Mouse (Mus musculus): ENCODE results near the gene Snx20.

Snx20 gene

GRCm38 (mm10) chr8:88605361-88606040 is 30.4 kb downstream of the Snx20 start:
- DNase-seq (ENCODE audit: low read depth in 1 of 2, low spot score in 2 of 2) = no peak

DNA sequence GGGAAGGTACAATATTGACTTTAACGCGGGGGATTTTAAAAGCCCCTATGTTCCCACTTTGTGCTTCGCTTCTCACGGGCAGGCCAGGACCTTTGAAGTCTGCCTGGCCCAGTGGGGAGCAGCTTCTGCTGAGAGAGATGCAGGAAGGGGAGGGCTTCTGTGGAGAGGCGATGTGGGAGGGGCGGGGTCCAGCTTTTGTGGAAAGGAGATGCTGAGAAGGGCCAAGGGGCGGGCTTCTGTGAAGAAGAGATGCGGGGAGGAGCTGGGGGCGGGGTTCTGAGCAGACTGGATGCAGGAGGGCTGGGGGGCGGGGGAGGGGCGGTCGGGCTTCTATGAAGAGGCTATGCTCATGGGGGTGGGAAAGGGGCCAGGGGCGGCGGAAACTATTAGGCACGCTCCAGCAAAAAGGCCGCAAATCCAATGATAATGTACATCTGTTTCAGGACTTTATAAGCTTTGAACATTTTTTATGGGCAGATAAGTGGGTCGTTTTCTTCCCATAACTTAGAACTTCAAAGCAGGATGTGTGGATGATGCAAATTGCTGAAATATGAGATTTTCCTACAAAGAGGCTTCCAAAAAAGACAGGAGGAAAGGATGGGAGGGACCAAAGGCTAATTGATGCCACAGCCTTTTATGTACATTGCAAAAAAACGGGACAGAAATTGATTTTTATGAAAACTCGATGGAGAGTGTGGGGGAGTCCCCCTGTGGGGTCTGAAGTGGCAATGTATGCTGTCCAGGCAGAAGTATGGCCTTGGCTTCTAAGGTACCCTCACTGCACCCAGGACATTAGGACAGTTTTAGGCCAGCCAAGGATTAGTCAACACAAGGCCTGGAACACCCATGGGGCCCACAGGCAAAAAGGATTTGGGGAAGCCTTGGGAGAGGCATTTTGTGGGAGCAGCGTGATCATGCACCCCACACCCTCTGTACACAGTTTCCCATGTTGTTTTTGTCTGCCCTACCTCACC is 31.6 kb downstream of the Snx20 start:
- DNase-seq (ENCODE audit: low read depth in 1 of 2, low spot score in 2 of 2) = no peak

- DNase-seq (ENCODE audit: low read depth in 1 of 2, low spot score in 2 of 2) = no peak
Observed at GRCm38 (mm10) chr8:88603446-88603989, 32.4 kb downstream of the Snx20 start.

DNA sequence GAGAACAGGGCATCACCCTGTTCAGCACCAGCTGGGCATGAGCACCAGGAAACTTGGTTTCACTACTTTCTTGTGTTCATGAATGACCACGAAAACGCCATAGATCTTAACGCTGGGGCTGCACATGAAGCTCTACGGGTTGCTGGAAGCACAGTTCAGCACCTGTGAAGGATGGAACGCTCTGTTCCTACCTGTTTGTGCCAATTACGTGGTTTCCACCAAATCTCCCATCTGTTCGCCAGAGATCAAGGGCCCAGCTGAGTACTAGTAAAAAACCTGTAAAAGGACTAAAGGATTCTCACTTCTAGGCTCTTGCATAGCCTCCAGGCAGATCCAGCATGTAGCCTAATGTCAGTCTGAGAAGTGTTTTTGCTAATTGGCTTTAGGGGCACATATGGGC is 36.4 kb downstream of the Snx20 start:
- DNase-seq (ENCODE audit: low read depth in 1 of 2, low spot score in 2 of 2) = no peak

- no peak for DNase-seq (ENCODE audit: low read depth in 1 of 2, low spot score in 2 of 2)
Observed at GRCm38 (mm10) chr8:88598578-88598977, 37.4 kb downstream of the Snx20 start.

DNA sequence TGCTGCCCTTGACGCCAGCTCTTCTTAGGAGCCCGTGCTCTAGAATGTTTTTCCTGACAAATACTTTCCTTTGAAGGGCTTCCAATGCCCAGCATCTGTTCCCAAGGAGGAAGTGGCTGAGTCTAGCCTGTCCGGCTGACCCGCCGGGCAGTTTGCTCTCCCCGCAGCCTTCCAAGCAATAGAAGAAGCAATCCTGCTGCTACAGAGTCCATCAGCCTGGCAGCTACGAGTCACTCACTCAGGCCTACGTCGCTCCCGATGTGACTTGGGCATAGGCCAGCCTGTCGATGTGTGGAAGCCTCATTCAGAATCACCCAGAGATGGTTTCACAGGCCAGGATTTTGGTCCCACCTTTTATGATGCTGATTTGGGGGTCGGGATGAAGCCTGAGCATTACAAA is 39.9 kb downstream of the Snx20 start:
- DNase-seq (ENCODE audit: low read depth in 1 of 2, low spot score in 2 of 2) = no peak

- DNase-seq (ENCODE audit: low read depth in 1 of 2, low spot score in 2 of 2) = no peak
Observed at GRCm38 (mm10) chr8:88593947-88594346, 42.0 kb downstream of the Snx20 start.

GRCm38 (mm10) chr8:88590226-88590625 is 45.7 kb downstream of the Snx20 start:
- no peak for DNase-seq (ENCODE audit: low read depth in 1 of 2, low spot score in 2 of 2)

DNA sequence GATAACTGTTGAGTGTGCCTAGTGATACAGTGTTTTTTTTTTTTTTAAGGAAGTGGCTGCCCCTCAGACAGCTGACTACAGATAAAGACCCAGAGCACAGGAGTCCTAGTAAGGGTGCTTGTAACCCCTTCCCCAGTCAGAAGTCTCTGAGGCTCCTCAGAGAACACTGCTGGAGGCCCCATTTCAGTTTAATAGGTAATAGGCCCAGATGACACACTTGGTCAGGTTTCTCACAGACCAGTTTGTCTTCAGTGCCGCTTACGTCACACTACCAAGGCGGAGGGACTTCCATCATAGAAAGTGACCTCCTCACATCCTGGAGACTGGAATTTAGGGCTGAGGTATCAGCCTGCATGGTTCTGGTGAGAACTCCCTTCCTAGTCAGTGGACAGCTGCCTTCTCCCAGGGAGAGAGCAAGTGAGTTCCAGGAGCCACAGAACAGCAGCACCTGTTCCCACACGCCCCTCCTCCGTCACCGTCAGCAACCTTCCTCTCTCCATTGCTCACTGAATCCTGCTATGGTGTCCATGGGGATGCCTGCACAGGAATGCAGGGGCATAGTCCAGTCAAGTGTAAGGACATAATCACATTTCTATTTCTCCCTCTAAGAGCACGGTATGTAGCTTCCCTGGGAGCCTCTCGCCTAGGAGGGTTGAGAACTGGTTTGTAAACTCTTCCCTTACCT is 47.6 kb downstream of the Snx20 start:
- DNase-seq (ENCODE audit: low read depth in 1 of 2, low spot score in 2 of 2) = no peak

- no peak for DNase-seq (ENCODE audit: low read depth in 1 of 2, low spot score in 2 of 2)
Observed at GRCm38 (mm10) chr8:88583863-88584262, 52.1 kb downstream of the Snx20 start.

DNA sequence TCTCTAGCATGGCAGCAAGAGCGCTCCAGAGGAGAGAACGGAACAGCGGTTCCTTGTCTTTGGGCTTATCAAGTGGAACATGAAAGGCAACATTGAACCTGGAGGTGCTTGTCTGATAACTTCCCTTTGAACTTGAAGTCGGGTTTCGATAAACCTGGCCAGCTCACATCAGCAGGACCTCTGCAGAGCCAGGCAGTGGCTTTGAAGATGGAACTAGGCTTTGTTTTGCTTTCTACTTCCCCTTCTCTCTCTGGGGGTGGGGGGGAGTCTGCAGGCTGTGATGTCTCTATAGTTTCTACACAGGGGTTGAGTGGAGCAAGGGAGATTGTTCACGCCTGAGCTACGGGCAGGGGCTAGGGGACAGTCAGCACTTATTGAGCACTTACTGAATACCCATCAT is 55.1 kb downstream of the Snx20 start:
- DNase-seq (ENCODE audit: low read depth in 1 of 2, low spot score in 2 of 2) = no peak

- DNase-seq (ENCODE audit: low read depth in 1 of 2, low spot score in 2 of 2) = no peak
Observed at GRCm38 (mm10) chr8:88579668-88580330, 56.1 kb downstream of the Snx20 start.

GRCm38 (mm10) chr8:88579246-88579645 is 56.7 kb downstream of the Snx20 start:
- no peak for DNase-seq (ENCODE audit: low read depth in 1 of 2, low spot score in 2 of 2)

- DNase-seq (ENCODE audit: low read depth in 1 of 2, low spot score in 2 of 2) = no peak
Observed at GRCm38 (mm10) chr8:88578413-88579175, 57.3 kb downstream of the Snx20 start.

GRCm38 (mm10) chr8:88577666-88578065 is 58.3 kb downstream of the Snx20 start:
- no peak for DNase-seq (ENCODE audit: low read depth in 1 of 2, low spot score in 2 of 2)

Measured in monocyte, adult 2 months (primary cell).